Mouse (Mus musculus) hindbrain, embryonic 10.5 days (tissue): ENCODE results near the gene Gm6525. TPM values are rescaled to one million over a fixed set of nuclear protein-coding genes. Genes with fewer than 3 reads are reported as not detected.

Source experiments
- DNase-seq: peaks from one replicate; pipeline ENCODE4 v3.0.0-alpha.2; 2017; ENCODE audit warnings: low spot score
- H3K27ac ChIP-seq: fragments of 300-500 bp; sonication (generic); 2 replicates; pipeline ENCODE4 v1.5.1; 2016; ENCODE audit warnings: mild to moderate bottlenecking, moderate library complexity
- H3K27me3 ChIP-seq: fragments of 300-500 bp; sonication (generic); 2 replicates; pipeline ENCODE4 v1.6.1; 2016; ENCODE audit warnings: mild to moderate bottlenecking; ENCODE audit not compliant: poor library complexity, insufficient read depth, severe bottlenecking
- H3K36me3 ChIP-seq: fragments of 300-500 bp; sonication (generic); 2 replicates; pipeline ENCODE4 v1.6.1; 2016; ENCODE audit warnings: mild to moderate bottlenecking, moderate library complexity
- H3K4me1 ChIP-seq: fragments of 300-500 bp; sonication (generic); replicated peaks from 2 replicates; pipeline ENCODE4 v1.6.1; 2016; ENCODE audit warnings: mild to moderate bottlenecking
- H3K4me3 ChIP-seq: fragments of 300-500 bp; sonication (generic); 2 replicates; pipeline ENCODE4 v1.5.1; 2016; ENCODE audit warnings: mild to moderate bottlenecking, moderate library complexity
- H3K9me3 ChIP-seq: fragments of 300-500 bp; sonication (generic); 2 replicates; pipeline ENCODE4 v1.6.1; 2016; ENCODE audit warnings: mild to moderate bottlenecking, moderate library complexity
- WGBS: fragments of 180-500 bp; shearing (Covaris S2); methylation state at CpG from one replicate; pipeline ENCODE4 v1.1.7; 2016; 5-methylcytosine and 5-hydroxymethylcytosine counted together
- polyA plus RNA-seq: library from polyadenylated mRNA; unstranded; fragments of >200 nt; fragmentation: Nextera tagmentation; extraction: Ambion mirVana; gene quantifications from 2 replicates; pipeline ENCODE4 v1.2.1, GENCODE M21; 2016

Gene Gm6525
- polyA plus RNA-seq, 1 experiment from 2014 or later = 1.9 TPM

DNA sequence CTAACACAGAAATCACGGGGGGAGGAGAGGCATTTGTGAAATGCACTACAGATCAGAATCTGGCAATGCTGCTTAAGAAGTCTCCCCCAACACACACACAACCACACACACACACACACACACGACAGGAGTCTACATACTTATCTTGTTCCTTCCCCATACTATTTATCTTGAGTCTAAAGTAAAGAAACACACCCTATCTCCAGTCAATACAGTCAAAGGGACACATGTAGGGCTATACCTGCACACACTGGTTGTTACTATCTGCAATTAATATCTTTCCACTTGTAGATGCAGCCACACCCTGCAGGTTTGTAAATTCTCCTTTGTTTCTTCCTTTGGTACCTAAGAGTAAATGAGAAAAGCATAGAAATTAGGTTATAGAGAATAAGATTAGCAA is 3.9 kb downstream of the Gm6525 start:
- H3K4me1 ChIP-seq = peaks cover 30% of the 10 kb centered on the region
- H3K4me3 ChIP-seq = no peak overlapping the region
- H3K9me3 ChIP-seq = no peaks in the 10 kb centered on the region
- H3K27me3 ChIP-seq = no peaks in the 10 kb centered on the region
- H3K36me3 ChIP-seq = peaks cover 37% of the 10 kb centered on the region
- WGBS = 76% methylated on average over 2 of the region's 2 CpGs
- H3K27ac ChIP-seq = no peak overlapping the region
- no peak for DNase-seq

- H3K36me3 ChIP-seq = peaks cover 41% of the 10 kb centered on the region
- 79% methylated on average over 2 of the region's 2 CpGs for WGBS
Measured at GRCm38 (mm10) chr3:84180304-84180703, 6.4 kb downstream of the Gm6525 start.

GRCm38 (mm10) chr3:84181102-84181501 is 7.2 kb downstream of the Gm6525 start:
- no peak overlapping the region for H3K4me3 ChIP-seq
- DNase-seq = no peak
- 0 out of 2 replicates have a peak overlapping the region, but pooled peaks have one; percentile 12 for H3K27ac ChIP-seq
- WGBS = 36% methylated on average over 8 of the region's 8 CpGs
- H3K4me1 ChIP-seq = peaks cover 26% of the 10 kb centered on the region
- no peaks in the 10 kb centered on the region for H3K27me3 ChIP-seq
- no peaks in the 10 kb centered on the region for H3K9me3 ChIP-seq
- H3K36me3 ChIP-seq = peaks cover 48% of the 10 kb centered on the region

More at GRCm38 (mm10) chr3:84180304-84180703, 6.4 kb downstream of the Gm6525 start:
- Histone ChIP-seq H3K27ac (peak overlapping the region; percentile 12; the same call in 1 of the 2 replicates), H3K9me3 (no peaks in the 10 kb centered on the region), H3K4me1 (peaks cover 30% of the 10 kb centered on the region), H3K4me3 (no peak overlapping the region), H3K27me3 (no peaks in the 10 kb centered on the region)
- DNase-seq = no peak

- Histone ChIP-seq H3K36me3 (peaks cover 49% of the 10 kb centered on the region), H3K27ac (no peak overlapping the region), H3K4me3 (no peak overlapping the region), H3K4me1 (peaks cover 19% of the 10 kb centered on the region), H3K27me3 (no peaks in the 10 kb centered on the region), H3K9me3 (no peaks in the 10 kb centered on the region)
- WGBS = 27% methylated on average over 4 of the region's 4 CpGs
- no peak for DNase-seq
Measured at GRCm38 (mm10) chr3:84181717-84182116, 7.8 kb downstream of the Gm6525 start.

DNA sequence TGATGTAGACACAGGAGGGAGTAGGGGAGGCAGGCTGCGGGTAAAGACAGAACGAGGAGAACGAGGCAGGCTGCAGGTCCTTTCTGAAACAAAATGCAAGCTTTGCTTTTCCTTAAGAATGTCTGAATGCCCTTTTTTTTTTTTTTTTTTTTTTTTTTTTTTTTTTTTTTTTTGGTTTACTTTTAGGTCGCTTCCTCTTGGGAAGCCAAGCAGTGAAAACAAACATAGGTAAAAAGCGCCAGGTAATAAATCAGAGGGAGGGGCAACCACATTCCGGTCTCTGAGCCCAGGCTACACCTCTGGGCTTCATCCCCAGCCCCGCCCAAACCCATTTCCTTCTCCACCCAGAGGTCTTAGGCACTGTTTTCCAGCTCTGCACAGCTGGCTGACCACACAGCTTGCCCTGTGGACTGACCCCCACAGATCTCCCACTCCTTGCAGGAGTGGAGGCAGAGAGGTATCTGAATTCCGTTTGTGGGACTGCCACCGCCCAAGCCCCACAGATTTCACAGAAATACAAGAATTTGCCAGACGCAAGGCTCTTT is 15.8 kb downstream of the Gm6525 start:
- 55% methylated on average over 10 of the region's 10 CpGs for WGBS
- Histone ChIP-seq H3K27me3 (peaks cover 36% of the 10 kb centered on the region), H3K36me3 (peaks cover 85% of the 10 kb centered on the region), H3K4me3 (peak overlapping the region; percentile 38; the same call in 1 of the 2 replicates), H3K27ac (peak overlapping the region; percentile 70; the same call in 1 of the 2 replicates), H3K4me1 (peaks cover 28% of the 10 kb centered on the region), H3K9me3 (no peaks in the 10 kb centered on the region)
- DNase-seq = no peak

DNA sequence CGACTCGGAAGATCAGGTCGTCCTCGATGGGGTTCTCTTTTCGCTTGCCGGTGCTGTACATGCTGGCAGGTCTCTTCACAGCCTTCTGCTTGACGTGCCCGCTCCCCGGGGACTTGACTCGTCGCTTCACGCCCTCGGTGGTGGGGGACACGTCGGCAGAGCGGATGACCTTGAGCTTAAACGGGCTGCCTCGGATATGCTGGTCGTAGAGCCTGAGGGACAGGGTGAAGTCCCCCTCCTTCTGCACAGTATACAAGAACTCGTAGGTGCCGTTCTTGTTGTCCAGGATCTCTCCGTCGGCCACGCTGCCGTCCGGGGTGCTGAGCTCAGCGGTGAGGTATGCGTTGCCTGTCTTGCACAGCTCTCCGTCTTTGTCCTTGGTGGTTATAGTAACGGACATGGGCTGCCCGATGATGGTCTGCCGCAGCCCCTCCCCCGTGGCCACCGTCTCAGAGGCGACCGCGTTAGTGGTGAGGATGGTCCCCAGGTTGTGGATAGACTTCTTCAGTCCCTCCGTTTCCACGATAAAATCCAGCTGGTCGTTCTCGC is 16.7 kb downstream of the Gm6525 start:
- peak overlapping the region; percentile 38 for H3K4me3 ChIP-seq

DNA sequence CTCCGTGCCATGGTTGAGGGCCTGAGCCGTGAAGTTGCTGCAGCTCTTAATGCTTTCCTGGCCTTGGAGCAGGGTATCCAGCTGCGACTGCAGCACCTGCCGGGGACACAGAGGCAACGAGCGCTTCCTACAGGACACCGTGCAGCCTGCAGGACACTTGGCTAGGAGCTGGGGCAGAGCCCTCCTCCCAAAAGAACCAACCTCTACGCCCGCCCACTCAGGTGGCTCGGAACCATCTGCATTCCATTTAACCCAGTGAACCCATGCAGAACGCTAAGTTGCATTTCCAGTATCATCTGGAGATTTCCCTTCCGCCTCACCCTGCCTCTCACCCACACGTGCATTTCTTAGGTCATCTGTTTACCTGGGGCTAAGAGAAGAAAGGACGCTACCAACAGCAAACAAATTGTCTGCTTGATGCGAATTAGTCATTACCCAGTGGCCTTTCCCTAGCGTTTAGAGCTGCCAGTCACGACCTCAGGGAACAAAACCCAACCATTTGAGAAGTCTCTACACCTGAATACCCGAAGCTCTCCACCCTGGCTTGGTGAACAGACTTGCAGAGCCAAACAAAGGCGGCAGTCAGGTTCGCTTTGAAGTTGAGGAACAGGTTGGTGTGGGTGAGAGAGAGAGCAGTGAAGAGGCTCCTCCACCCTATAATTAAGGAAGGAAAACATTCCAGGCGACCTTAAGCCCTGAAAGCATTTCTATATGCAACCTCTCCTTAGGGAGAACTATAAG is 17.4 kb downstream of the Gm6525 start:
- Histone ChIP-seq H3K27me3 (peaks cover 36% of the 10 kb centered on the region), H3K4me3 (peak overlapping the region; percentile 38), H3K9me3 (no peaks in the 10 kb centered on the region), H3K36me3 (peaks cover 83% of the 10 kb centered on the region), H3K4me1 (peaks cover 28% of the 10 kb centered on the region), H3K27ac (peak overlapping the region; percentile 70; the same call in 1 of the 2 replicates)
- 48% methylated on average over 21 of the region's 21 CpGs for WGBS
- DNase-seq = no peak

More for the DNA sequence above, 16.7 kb downstream of the Gm6525 start:
- H3K9me3 ChIP-seq = no peaks in the 10 kb centered on the region
- 20% methylated on average over 41 of the region's 41 CpGs for WGBS
- DNase-seq = peak; percentile 38
- peaks cover 36% of the 10 kb centered on the region for H3K27me3 ChIP-seq
- H3K27ac ChIP-seq = peak overlapping the region; percentile 70
- peaks cover 28% of the 10 kb centered on the region for H3K4me1 ChIP-seq
- H3K36me3 ChIP-seq = peaks cover 82% of the 10 kb centered on the region

- Histone ChIP-seq H3K36me3 (peaks cover 82% of the 10 kb centered on the region), H3K9me3 (no peaks in the 10 kb centered on the region), H3K27ac (no peak overlapping the region), H3K4me3 (no peak overlapping the region), H3K4me1 (peaks cover 28% of the 10 kb centered on the region), H3K27me3 (peaks cover 36% of the 10 kb centered on the region)
- DNase-seq = no peak
- 60% methylated on average over 4 of the region's 4 CpGs for WGBS
Measured at GRCm38 (mm10) chr3:84193881-84194280, 20.0 kb downstream of the Gm6525 start.

- H3K9me3 ChIP-seq = no peaks in the 10 kb centered on the region
- 0 out of 2 replicates have a peak, but pooled peaks cover under 1% of the 10 kb centered on the region for H3K27me3 ChIP-seq
- H3K4me3 ChIP-seq = no peak overlapping the region
- peaks cover 66% of the 10 kb centered on the region for H3K36me3 ChIP-seq
- no peak overlapping the region for H3K27ac ChIP-seq
- 98% methylated on average over 3 of the region's 3 CpGs for WGBS
- H3K4me1 ChIP-seq = peaks cover 11% of the 10 kb centered on the region
- no peak for DNase-seq
Measured at GRCm38 (mm10) chr3:84198229-84198628, 24.3 kb downstream of the Gm6525 start.

DNA sequence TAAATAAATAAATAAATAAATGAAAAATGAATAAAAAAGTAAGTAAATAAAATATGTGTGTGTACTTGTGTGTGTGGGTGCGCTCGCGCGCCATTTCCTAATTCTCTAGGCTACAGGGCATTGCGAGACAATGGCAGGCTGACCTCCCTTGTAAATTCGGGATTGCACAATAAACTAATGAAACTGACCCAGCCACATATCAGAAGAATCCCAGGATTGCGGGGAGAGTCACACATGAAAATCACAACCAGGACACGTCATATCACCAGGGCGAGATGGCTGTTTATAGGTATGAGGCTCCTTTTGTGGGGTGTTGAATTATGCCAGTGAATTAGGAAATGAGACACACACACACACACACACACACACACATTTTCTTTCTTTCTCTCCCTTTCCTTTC is 25.6 kb downstream of the Gm6525 start:
- Histone ChIP-seq H3K27me3 (no peaks in the 10 kb centered on the region), H3K4me1 (peaks cover 6% of the 10 kb centered on the region), H3K4me3 (no peak overlapping the region), H3K9me3 (no peaks in the 10 kb centered on the region), H3K36me3 (peaks cover 58% of the 10 kb centered on the region), H3K27ac (no peak overlapping the region)
- WGBS = 91% methylated on average over 9 of the region's 9 CpGs
- DNase-seq = no peak

GRCm38 (mm10) chr3:84200559-84201420 is 26.9 kb downstream of the Gm6525 start:
- no peak overlapping the region for H3K4me3 ChIP-seq
- H3K27me3 ChIP-seq = no peaks in the 10 kb centered on the region
- peak overlapping the region; percentile 50 for H3K27ac ChIP-seq
- peaks cover 63% of the 10 kb centered on the region for H3K36me3 ChIP-seq
- H3K9me3 ChIP-seq = no peaks in the 10 kb centered on the region
- peak; percentile 49 for DNase-seq
- WGBS = 78% methylated on average over 13 of the region's 13 CpGs
- H3K4me1 ChIP-seq = peaks cover 6% of the 10 kb centered on the region

DNA sequence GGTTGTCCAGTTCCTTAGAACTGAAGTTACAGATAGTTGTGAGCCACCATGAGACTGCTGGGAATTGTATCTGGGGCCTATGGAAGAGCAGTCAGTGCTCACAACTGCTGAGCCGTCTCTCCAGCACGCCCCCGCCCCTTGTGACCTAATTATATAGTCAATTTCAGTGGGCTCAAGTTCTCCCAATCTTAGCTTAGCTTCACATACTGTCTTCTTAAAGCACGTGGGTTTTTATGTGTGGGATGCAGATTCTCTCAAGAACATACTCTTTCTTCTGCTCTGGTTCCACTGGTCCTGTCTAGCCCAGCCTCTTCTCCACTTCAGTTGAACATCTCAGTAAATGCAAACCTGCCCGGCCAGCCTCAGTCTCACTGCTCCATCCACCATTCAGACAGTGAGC is 30.7 kb downstream of the Gm6525 start:
- H3K4me3 ChIP-seq = no peak overlapping the region
- H3K4me1 ChIP-seq = peaks cover 6% of the 10 kb centered on the region
- DNase-seq = no peak
- H3K27me3 ChIP-seq = no peaks in the 10 kb centered on the region
- H3K27ac ChIP-seq = no peak overlapping the region
- WGBS = 84% methylated on average over 5 of the region's 5 CpGs
- no peaks in the 10 kb centered on the region for H3K9me3 ChIP-seq
- H3K36me3 ChIP-seq = peaks cover 73% of the 10 kb centered on the region
